Mouse (Mus musculus) forebrain, embryonic 14.5 days (tissue): ENCODE data around the gene Prlh. TPM values are rescaled to one million over a fixed set of nuclear protein-coding genes. Genes with fewer than 3 reads are reported as not detected.

Experiments used
- ATAC-seq: fragments of 200-750 bp; cut with Nextera tagmentation; 2 replicates; pipeline ENCODE4 v1.8.0; 2017; ENCODE audit warnings: mild to moderate bottlenecking, moderate library complexity
- DNase-seq: peaks from one replicate; pipeline ENCODE4 v3.0.0-alpha.2; 2015; ENCODE audit warnings: low spot score
- H3K27ac ChIP-seq: fragments of 300-500 bp; sonication (generic); 2 replicates; pipeline ENCODE4 v1.5.1; 2014; ENCODE audit warnings: low read depth, mild to moderate bottlenecking, control low read depth, low read length, moderate library complexity
- H3K27me3 ChIP-seq: fragments of 300-500 bp; sonication (generic); replicated peaks from 2 replicates; pipeline ENCODE4 v1.6.1; 2014; ENCODE audit warnings: low read length, control low read depth, mixed read lengths; ENCODE audit not compliant: control insufficient read depth, insufficient read depth
- H3K36me3 ChIP-seq: fragments of 300-500 bp; sonication (generic); 2 replicates; pipeline ENCODE4 v1.6.1; 2014; ENCODE audit warnings: low read length, control low read depth; ENCODE audit not compliant: control insufficient read depth, insufficient read depth
- H3K4me1 ChIP-seq: fragments of 300-500 bp; sonication (generic); 2 replicates; pipeline ENCODE4 v1.6.1; 2014; ENCODE audit warnings: antibody characterized with exemption, low read length, control low read depth; ENCODE audit not compliant: control insufficient read depth, insufficient read depth
- H3K4me2 ChIP-seq: fragments of 300-500 bp; sonication (generic); 2 replicates; pipeline ENCODE4 v1.6.1; 2014; ENCODE audit warnings: mild to moderate bottlenecking, control low read depth, low read length
- H3K4me3 ChIP-seq: fragments of 300-500 bp; sonication (generic); 2 replicates; pipeline ENCODE4 v1.5.1; 2014; ENCODE audit warnings: low read depth, low read length, control low read depth
- H3K9ac ChIP-seq: fragments of 300-500 bp; sonication (generic); 2 replicates; pipeline ENCODE4 v1.6.1; 2014; ENCODE audit warnings: mild to moderate bottlenecking, low read length, control low read depth, moderate library complexity
- H3K9me3 ChIP-seq: fragments of 300-500 bp; sonication (generic); replicated peaks from 2 replicates; pipeline ENCODE4 v1.6.1; 2016; ENCODE audit warnings: low read length, control low read depth, mixed read lengths; ENCODE audit not compliant: control insufficient read depth
- WGBS: fragments of 180-500 bp; shearing (Covaris S2); extraction: QIAGEN DNeasy Blood & Tissue Kit; methylation state at CpG from one replicate; pipeline ENCODE4 v1.1.7; 2014; 5-methylcytosine and 5-hydroxymethylcytosine counted together
- polyA plus RNA-seq: library from polyadenylated mRNA; unstranded; fragments of >200 nt; fragmentation: Nextera tagmentation; extraction: Ambion mirVana; gene quantifications from 2 replicates; pipeline ENCODE4 v1.2.1, GENCODE M21; 2014

The Prlh gene
- not detected in 2 replicates for polyA plus RNA-seq

DNA sequence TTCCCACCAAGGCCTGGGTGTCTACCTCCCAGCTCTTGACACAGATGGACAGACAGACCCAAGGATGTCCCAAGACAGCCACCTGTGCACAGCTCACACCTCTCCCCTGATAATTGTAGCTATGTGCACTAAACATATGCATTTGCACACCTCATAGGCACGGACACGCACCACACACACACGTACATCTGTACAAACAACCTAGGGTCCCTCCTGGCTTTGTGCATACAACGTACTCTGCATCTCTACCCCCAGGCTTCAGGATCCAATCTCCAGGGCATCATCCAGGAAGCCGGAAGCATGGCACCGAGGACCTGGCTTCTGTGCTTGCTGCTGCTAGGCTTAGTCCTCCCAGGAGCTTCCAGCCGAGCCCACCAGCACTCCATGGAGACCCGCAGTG lies at the start of gene Prlh:
Gene Prlh (plus strand): TSS at position 301 of the 400 bp plus-strand sequence.
- H3K9me3 ChIP-seq: no peaks in the 10 kb centered on the region
- WGBS: 83% methylated on average over 8 of the region's 8 CpGs

GRCm38 (mm10) chr1:90903211-90903945 lies 49.5 kb upstream of the Prlh start:
- Histone ChIP-seq H3K27me3 (no peaks in the 10 kb centered on the region), H3K9me3 (no peaks in the 10 kb centered on the region), H3K4me2 (no peak overlapping the region), H3K4me3 (no peak overlapping the region), H3K27ac (no peak overlapping the region), H3K36me3 (no peaks in the 10 kb centered on the region), H3K4me1 (no peaks in the 10 kb centered on the region), H3K9ac (no peak overlapping the region)
- DNase-seq (no peak), ATAC-seq (no peak)
- WGBS: 54% methylated on average over 3 of the region's 3 CpGs

More for the DNA sequence above, at the start of gene Prlh:
- ATAC-seq: no peak
- no peak within 1 kb of the TSS for H3K4me3 ChIP-seq
- H3K36me3 ChIP-seq: no peaks in the 10 kb centered on the region
- no peaks in the 10 kb centered on the region for H3K27me3 ChIP-seq
- no peak within 1 kb of the TSS for H3K27ac ChIP-seq
- no peak within 1 kb of the TSS for H3K4me2 ChIP-seq
- DNase-seq: no peak
- no peaks in the 10 kb centered on the region for H3K4me1 ChIP-seq
- no peak within 1 kb of the TSS for H3K9ac ChIP-seq

DNA sequence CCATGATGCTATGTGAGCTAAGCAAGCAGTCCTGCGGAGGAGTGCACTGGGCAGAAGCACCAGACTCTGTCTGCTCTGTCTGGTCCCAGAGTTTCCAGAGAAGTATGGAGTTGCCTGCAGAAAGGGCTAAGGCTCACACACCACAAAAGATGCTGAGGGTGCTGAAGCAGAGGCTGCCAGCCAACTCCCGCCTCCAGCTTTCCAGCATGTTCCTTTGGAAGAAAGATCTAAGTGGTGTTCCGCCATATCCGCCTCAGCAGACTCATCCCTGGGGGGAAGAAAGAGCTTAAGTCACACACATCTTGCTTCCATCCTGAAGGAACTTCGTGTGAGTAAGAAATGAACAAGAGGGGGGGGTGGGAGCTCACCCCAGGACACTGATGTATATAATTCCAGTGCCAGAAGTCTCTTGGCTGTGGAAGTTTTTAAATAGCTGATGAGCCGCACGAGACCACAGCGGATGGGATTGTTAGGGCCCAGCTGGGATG lies 48.9 kb upstream of the Prlh start:
- Histone ChIP-seq H3K9ac (no peak overlapping the region), H3K27me3 (no peaks in the 10 kb centered on the region), H3K9me3 (no peaks in the 10 kb centered on the region), H3K36me3 (no peaks in the 10 kb centered on the region), H3K4me3 (no peak overlapping the region), H3K4me2 (no peak overlapping the region), H3K4me1 (no peaks in the 10 kb centered on the region), H3K27ac (no peak overlapping the region)
- no peak for ATAC-seq
- DNase-seq: no peak
- WGBS: 80% methylated on average over 8 of the region's 8 CpGs

GRCm38 (mm10) chr1:90904729-90905404 lies 48.0 kb upstream of the Prlh start:
- Histone ChIP-seq H3K36me3 (no peaks in the 10 kb centered on the region), H3K4me2 (no peak overlapping the region), H3K27ac (no peak overlapping the region), H3K9ac (no peak overlapping the region), H3K27me3 (no peaks in the 10 kb centered on the region), H3K4me1 (no peaks in the 10 kb centered on the region), H3K4me3 (no peak overlapping the region), H3K9me3 (no peaks in the 10 kb centered on the region)
- ATAC-seq (no peak), DNase-seq (no peak)
- 91% methylated on average over 7 of the region's 7 CpGs for WGBS

DNA sequence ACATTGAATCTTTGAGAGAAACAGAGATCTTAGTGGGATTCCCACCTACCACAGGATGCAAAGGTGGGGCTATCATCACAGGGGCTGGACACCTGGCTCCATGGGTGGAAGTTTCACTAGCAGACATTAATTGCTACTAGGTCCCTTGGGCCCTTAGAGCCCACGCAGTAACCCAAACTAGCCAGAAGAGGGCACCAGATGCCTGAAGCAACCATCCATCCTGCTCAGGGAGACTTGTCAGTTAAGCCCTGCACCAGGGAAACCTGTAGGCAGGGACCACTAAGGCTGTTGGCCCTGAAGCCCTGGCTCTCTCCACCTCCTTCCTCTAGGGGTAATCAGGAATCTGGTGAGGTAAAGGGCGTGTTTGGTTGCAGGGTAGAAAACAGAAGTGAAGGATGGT lies 46.6 kb upstream of the Prlh start:
- Histone ChIP-seq H3K36me3 (no peaks in the 10 kb centered on the region), H3K4me1 (no peaks in the 10 kb centered on the region), H3K9ac (no peak overlapping the region), H3K9me3 (no peaks in the 10 kb centered on the region), H3K27ac (no peak overlapping the region), H3K27me3 (no peaks in the 10 kb centered on the region), H3K4me3 (no peak overlapping the region), H3K4me2 (no peak overlapping the region)
- peak; percentile 63 for DNase-seq
- WGBS: 6% methylated on average over 2 of the region's 2 CpGs
- ATAC-seq: no peak

GRCm38 (mm10) chr1:90909161-90909560 lies 43.7 kb upstream of the Prlh start:
- no peaks in the 10 kb centered on the region for H3K27me3 ChIP-seq
- H3K9me3 ChIP-seq: no peaks in the 10 kb centered on the region
- peak; percentile 41 for DNase-seq
- no peaks in the 10 kb centered on the region for H3K36me3 ChIP-seq
- no peak overlapping the region for H3K4me2 ChIP-seq
- H3K27ac ChIP-seq: no peak overlapping the region
- H3K4me3 ChIP-seq: no peak overlapping the region
- H3K4me1 ChIP-seq: no peaks in the 10 kb centered on the region
- H3K9ac ChIP-seq: no peak overlapping the region
- no peak for ATAC-seq

GRCm38 (mm10) chr1:90909631-90910152 lies 43.2 kb upstream of the Prlh start:
- no peak overlapping the region for H3K9ac ChIP-seq
- no peak overlapping the region for H3K4me3 ChIP-seq
- peaks cover 1% of the 10 kb centered on the region; the same call in 1 of the 2 replicates for H3K4me1 ChIP-seq
- H3K36me3 ChIP-seq: no peaks in the 10 kb centered on the region
- no peak overlapping the region for H3K4me2 ChIP-seq
- H3K27ac ChIP-seq: no peak overlapping the region
- ATAC-seq: no peak
- 40% methylated on average over 17 of the region's 17 CpGs for WGBS
- no peak for DNase-seq
- H3K9me3 ChIP-seq: no peaks in the 10 kb centered on the region
- no peaks in the 10 kb centered on the region for H3K27me3 ChIP-seq

DNA sequence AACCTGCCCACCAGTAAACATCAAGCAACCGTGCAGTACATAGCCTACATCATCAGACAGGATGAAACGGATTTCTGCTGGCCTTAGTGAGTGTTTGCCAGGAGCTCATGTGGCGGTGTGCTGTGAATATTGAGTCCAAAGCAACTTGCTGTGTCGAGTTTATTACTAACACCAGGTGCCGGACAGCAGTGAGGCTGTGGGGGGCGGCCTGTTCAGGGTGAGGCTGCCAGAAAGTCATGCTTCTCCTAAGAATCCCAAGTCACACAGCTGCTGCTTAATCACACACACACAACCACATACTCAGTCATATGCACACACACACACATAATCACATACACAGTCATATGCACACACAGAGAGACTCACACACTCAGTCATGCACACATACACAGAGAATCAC lies 39.7 kb upstream of the Prlh start:
- H3K4me2 ChIP-seq: no peak overlapping the region
- no peaks in the 10 kb centered on the region for H3K9me3 ChIP-seq
- 83% methylated on average over 6 of the region's 6 CpGs for WGBS
- H3K27ac ChIP-seq: no peak overlapping the region
- no peak overlapping the region for H3K9ac ChIP-seq
- H3K36me3 ChIP-seq: no peaks in the 10 kb centered on the region
- DNase-seq: no peak
- no peak overlapping the region for H3K4me3 ChIP-seq
- ATAC-seq: no peak
- H3K27me3 ChIP-seq: peaks cover 3% of the 10 kb centered on the region; the same call in 1 of the 2 replicates
- peaks cover 4% of the 10 kb centered on the region; the same call in 1 of the 2 replicates for H3K4me1 ChIP-seq
